Mouse (Mus musculus): ENCODE results near the gene Tenm4.
"Not testable (repeated sequence)": the region's sequence is repeated elsewhere in the genome, so short reads cannot be mapped to it uniquely, and the experiment has no call there.

Tenm4 gene

DNA sequence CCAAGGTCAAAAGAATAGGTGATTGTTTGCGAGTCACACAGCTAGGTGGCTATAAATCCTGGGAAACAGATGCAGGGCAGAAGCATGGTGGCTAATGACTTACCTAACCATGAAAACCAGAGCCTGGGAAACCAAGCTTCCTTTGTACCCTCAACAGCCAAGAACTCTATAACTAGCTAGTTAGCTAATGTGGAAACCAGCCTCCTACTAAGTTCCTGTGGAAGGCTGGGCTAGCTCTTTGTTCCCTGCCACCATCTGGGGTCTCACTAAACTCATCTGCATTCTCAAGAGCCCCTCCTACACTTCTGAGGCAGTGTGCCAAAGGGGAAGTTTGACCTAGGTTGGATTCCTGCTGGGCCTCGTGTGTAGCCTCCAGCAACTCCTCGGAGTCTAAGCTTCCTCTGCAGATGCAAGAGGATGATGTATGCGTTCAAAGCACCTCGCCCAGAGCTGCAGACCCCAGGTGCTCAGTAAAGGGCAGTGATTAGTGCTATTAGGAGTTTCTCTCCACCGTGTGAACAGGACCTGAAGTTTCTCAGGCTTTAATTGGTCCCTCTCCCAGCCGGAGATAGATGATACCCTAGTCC, 719.1 kb downstream of the Tenm4 start:
- no peak for DNase-seq (ENCODE audit: low spot score in 2 of 2)

DNA sequence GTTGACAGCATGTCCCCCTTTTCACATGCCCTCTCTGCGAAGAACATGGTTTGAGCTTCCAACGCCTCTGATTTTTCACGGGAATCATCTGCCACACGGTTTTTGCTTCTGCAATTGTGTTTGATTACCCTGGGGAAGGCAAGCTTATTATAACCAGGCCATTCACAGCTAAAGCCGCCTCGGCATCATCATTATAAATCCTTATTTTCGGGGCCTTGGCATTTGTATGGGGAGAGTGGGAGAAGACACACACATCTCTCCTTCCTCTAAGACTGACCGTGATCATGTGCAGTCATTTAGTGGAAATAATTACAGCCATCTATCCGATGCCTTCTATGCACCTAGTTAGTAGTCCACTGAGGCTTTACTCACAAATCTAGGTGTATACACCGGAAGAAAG, 719.9 kb downstream of the Tenm4 start:
- DNase-seq (ENCODE audit: low spot score in 2 of 2) = no peak

DNA sequence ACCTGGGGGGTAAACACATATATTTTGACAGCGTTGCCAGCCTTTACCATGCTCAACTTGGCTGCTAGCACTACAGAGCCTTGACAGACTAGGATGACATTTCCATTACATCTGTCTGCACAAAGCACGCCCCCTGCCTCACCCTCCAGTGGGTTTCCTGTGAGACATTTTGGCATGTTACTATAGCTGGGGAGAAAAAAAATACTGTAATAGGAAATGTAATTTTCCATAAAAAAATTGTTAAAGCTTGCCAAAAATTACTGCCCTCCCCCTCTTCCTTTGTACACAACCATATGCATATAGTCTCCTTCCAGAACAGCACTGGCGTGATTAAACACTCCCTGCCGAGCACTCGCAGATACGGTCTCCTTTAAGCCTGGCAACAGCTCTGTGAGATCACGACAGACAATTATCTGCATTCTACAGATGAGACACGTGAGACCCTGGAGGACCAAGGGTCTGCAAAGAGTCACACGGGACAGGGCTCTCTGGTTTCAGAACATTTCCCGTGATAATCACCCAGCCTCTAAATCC, 728.1 kb downstream of the Tenm4 start:
- DNase-seq (ENCODE audit: low spot score in 2 of 2) = no peak

DNA sequence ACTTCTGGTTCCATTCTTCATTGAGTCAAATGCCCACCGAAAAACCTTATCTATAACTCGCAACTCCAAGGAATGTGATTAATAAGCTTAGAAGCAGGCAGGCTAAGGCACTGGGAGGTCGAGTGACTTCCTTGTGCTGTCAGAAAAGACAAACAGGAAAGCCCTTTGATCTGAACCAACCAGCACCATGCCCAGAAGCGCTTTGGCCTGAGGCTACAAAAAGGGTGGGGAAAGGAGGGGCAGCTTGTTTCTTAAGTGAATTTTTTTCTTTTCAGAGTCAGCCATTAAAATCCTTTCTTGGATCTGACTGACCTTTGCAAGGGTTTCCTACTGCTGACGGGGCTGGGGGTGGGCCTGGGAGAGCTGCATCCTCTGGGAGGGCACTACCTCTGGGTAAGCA, 731.1 kb downstream of the Tenm4 start:
- DNase-seq (ENCODE audit: low spot score in 2 of 2) = no peak

DNA sequence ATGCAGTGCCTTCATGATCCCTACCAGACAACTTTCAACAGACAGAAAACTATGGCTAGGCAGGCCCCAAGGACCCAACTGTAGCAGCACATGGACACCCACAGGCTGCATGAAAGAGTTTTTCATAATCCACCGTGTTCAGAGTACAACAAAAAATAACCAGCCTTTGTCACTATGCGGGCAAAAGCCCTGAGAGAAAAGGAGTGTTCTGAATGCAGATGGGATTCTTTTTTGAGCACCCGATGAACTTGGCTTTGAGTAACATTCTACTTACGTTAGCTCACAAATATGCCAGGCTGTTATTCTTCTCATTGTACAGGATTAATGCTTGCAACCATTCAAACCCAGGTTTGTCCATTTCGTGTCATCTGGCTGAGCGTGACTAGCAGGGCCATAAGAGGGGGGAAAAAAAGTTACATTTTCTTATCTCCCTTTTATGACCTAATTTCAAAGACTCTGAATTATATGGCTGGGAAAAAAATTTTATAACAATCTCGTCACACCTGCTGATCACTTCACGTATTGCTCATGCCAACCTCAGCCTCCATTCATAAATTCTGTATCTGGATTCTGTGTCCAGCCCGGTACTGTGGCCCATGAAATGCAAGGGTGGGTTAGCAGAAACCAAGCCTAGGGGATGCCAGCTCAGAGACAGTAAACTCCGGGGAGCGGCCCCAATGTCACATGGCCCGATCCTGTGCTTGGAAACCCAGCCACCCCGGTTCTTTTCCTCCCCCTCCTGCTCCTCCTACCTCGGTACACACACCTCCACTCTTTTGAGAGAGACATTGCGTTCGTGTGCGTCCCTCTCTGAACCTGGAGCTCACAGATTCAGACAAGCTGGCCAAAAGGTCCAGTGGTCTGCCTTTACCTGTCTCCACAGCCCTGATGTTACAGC, 732.3 kb downstream of the Tenm4 start:
- DNase-seq (ENCODE audit: low spot score in 2 of 2) = no peak

DNA sequence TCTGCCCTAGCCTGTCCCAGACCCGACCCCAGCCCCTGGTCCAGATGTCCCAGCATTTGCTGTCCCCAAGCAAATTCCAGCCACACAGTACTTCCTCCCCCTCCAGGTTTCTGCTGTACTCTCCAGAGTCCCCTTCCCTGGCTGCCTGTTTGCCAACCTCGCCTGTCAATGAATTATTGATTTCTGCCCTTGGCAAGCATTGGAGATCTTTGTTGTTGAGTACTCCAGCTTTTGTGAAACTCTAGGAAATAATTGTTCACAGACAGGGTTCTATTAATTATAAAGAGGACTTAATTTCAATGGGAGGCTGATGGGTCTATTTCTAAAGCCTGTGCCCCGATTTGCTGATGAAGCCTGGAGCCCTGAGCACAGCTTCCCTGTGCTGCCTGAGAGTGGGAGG, 733.4 kb downstream of the Tenm4 start:
- DNase-seq (ENCODE audit: low spot score in 2 of 2) = no peak

DNA sequence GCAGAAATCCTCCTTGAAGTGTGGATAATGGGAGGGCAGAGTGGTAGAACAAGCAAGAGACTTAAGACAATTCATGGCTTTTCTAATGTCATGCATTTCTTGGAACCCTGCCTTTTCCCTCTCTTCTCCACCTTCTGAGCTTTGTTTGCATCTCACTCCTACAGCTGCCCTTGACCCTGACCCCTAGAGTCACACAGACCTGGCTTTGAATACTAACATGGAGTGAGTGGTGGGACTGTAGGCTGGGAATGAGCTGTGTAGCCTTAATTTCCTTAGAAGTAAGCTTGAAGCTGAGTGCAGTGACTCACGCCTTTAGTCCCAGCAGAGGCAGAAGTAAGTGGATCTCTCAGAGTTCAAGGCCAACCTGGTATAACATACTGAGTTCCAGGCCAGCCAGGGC, 733.9 kb downstream of the Tenm4 start:
- no peak for DNase-seq (ENCODE audit: low spot score in 2 of 2)

DNA sequence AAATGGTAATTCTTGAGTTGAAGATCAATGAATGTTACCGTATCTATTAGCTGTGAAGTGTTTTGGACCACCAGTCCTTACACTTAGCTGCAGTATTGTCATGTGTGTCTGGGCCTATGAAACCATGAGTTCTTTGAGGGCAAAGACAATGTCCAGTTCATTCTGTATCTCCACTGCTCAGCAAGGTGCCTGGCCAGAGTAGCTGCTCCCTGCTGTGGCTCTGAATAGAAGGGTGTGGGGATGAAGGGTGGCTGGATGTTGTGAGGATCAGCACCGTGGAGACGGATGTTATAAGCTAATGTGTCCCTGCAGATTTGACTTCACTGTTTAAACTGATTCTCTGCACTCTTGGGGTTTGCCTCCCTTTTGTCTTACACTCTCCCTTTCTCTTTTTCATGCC, 734.4 kb downstream of the Tenm4 start:
- no peak for DNase-seq (ENCODE audit: low spot score in 2 of 2)

DNA sequence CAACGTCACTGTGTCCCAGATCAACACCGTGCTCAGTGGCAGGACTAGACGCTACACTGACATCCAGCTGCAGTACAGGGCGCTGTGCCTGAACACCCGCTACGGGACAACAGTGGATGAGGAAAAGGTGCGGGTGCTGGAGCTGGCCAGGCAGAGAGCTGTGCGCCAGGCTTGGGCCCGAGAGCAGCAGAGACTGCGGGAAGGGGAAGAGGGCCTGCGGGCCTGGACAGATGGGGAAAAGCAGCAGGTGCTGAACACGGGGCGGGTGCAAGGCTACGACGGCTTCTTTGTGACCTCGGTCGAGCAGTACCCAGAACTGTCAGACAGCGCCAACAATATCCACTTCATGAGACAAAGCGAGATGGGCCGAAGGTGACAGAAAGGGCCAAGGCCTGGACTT, 735.2 kb downstream of the Tenm4 start:
- no peak for DNase-seq (ENCODE audit: low spot score in 2 of 2)

DNA sequence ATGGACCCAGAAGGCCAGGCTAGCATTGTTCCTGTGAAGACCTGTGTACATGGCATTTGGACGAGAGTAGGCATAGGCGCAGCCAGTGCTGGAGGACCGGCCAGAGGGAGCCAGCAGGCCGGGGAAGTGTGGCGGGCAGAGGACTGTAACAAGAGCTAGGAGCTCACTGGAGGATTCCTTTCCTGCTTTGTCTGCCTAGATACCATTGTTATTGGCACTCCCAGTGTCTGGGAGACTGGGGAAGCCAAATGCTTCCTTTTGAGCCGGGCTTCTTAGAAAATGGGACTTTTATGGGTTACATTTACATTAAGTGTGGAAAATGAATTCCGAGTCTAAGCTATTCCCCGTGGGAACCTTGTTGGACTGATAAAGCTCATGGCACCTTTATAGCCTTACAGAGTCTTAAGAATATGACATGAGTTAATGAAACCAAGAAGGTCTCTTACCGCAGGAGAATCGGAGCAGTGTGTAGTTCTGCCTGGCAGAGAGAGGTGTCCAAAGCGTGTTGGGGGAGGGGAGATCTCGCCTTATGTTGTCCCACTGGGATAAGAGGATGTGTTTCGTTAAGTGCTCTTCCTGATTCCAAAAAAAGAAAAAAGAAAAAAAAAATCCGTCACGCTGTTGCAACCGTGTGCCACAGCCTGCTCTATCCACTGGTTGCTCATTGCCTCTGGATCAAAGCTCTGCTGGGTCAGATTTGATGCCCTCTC, 737.1 kb downstream of the Tenm4 start:
- no peak for DNase-seq (ENCODE audit: low spot score in 2 of 2)

DNA sequence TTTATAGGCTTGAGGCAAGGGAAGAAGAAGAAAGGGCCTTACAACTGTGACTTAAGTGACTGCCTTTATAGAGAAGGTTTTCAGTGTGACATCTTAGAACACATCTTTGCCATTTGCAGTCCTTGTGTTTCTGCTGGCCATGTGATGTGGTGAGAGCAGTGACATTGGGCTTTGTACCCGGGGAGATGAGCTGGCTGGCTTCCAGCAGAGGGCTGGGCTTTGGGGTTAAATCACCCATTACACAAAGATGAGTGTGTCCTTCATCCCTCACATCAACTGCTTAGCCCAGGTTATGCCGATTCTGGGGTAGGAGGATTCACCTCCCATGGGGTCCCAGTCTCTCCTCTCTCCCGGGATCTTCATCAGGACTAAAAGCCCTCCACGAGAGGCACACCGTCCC, 738.8 kb downstream of the Tenm4 start:
- no peak for DNase-seq (ENCODE audit: low spot score in 2 of 2)

DNA sequence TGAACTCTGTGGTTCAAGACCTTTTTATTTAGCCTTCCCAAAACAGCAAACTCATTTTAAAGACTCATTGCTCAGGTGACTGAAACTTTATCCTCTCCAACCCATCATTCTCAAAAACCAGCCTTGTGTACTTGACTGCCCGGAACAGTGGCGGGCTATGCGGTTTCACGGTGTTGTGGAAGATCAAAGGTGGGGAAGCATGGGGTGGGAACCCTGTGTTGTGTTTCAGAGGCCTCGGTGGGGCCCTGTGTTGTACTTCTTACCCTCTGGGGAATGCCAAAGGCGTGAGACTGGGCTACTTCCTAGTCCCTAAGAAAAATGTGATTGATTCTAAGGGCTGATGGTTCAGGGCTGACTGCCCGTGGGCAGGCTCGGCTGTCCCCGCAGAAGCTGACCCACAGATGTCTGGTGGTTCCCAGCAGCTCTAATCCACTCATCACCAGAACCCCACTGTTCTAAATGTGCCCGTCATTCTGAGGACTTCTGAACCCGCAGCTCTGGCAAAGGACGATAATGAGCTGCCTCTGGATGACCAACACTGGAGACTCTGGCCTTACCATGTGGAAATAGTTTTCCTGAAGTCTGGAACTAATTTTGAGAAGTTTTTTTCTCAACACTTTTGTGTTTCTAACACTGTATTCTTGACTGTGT, 739.4 kb downstream of the Tenm4 start:
- no peak for DNase-seq (ENCODE audit: low spot score in 2 of 2)

DNA sequence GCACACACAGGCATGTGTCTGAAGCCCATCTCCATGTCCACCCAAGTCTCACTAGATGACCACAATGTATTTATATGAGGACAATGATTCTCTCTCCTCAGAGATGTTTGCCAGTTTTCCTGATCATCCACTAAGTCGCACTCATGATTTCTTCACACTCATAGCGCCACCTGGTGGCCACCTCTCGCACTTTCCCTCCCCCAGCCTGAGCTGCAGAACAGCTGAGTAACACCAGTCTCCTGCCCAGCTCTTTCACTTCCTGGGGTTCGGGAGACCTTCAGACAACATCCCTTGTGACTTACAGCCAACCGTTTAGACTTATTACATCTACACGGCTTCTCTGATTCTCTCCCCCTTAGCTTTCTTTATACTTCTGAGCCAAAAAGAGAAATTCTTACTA, 743.0 kb downstream of the Tenm4 start:
- peak; percentile 50 to 54 for DNase-seq (ENCODE audit: low spot score in 2 of 2)

DNA sequence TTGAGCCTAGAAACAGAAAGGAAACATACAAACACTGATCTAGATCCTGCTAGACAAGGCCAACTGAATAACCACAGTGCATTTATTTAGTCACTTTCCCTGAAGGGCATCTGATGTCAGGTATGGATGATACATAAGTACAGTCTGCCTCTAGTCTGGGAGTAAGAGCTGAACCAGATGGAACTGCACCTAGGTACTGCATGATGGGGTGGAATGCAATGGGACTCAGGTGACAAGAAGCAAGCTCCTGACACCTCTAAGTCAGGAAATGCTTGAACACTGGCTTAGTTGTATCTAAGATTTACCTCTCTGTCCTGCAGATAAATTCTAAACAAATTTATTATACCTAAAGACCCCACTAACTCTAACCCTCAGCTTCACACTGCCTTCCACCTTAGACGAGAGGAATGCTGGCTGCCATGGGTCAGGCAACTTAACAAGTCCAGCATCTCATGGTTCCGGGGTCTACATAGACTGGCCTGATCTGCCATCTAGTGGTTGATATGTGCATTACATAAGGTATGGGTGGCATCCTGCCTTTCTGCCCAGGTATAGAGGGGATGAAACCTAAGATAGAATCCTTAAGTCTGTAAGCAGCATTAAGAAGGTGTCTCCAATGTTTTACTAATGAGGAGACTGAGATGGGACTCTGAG, 744.5 kb downstream of the Tenm4 start:
- DNase-seq (ENCODE audit: low spot score in 2 of 2) = peak; percentile 34 to 37

DNA sequence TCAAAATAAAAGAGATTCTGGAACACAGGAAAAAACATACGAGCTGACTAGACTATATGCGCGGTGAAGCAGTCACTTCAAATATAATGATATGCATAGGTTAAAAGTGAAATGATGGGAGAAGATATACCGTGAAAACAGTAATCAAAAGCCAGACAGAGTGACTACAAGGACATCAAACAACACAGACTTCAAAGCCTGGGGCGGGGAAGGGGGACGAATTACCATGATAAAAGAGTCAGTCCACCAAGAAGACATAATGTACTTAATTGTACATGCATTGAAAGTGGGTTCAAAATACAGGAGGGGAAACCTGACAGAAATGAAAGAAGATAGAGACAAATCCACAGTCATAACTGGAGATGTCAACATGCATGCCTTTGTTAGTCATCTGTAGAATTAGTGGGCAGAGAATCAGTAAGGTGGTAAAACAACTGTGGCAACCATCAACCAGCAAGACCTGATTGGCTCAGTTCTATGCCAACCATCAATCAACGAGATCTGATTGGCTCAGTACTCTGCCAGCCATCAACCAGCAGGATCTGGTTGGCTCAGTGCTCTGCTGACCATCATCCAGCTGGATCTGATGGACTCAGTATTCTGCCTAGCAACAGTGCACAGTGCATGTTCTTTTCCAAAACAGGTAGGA, 749.5 kb downstream of the Tenm4 start:
- DNase-seq (ENCODE audit: low spot score in 2 of 2) = no peak

DNA sequence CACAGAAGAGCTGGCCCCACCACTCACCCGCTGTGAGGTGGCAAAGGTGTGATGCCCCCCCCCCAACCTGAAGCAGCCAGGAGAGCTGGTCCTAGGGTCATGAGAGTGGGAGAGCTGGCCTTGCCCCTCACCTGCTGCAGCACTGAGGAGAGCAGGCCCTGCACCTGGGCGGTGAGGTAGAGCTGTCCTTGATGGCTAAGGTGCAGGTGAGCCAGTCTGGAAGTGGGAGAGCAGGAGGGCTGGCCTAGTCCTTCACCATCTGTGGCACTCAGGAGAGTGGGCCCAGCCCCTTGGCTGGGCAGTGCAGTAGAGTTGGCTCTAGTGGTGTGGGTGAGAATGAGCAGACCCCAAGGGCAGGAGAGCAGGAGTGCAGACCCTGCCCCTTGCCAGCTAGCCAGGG, 751.9 kb downstream of the Tenm4 start:
- DNase-seq (ENCODE audit: low spot score in 2 of 2) = no peak

DNA sequence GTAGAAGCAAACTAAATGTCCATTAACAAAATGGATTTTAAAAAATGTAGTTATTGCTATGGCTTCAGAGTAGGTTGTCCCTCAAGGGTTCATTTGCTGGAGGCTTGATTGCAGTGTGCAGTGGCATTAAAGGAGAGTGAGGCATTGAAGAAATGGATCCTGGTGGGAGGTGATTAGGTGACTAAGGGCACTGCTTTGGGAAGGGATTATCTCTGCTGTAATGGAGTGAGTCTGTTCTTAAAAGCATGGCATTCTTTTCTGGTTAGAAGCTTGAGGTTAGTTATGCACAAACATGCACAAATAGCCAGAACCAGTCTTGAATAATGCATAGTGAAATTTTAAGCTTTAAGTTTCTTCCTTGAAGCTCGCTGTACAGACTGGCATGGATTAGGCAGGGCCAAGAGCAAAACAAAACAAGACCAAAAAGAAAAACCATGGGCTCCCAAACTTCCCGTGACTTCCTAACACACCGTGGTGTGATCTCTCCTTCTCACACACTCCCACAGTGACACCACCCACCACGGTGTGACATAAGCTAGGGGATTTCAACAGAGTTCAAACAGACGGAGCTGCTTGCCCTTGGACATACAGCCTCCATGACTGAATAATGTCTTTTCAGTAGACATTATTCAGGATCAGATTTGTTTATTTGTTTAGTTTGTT, 772.8 kb downstream of the Tenm4 start:
- no peak for DNase-seq (ENCODE audit: low spot score in 2 of 2)

DNA sequence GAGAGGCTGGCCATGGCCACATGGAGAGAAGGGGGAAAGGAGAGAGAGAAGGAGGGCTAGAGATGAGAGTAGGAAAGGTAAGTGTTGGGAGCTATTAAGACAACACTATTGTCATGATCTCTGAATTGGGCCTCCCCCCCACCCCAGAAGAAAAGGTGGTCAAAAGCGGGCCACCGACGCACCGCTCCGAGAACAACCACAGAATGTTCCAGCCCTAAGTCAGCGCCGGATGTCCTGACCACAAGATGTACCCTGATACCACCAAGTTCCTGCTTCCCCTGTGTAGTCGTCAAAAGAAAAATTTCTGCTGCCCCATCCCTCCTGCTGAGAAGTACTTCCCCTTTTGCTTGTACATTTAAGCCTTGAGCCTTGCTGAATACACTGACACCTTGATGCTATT, 775.5 kb downstream of the Tenm4 start:
- DNase-seq (ENCODE audit: low spot score in 2 of 2) = not testable (repeated sequence)

DNA sequence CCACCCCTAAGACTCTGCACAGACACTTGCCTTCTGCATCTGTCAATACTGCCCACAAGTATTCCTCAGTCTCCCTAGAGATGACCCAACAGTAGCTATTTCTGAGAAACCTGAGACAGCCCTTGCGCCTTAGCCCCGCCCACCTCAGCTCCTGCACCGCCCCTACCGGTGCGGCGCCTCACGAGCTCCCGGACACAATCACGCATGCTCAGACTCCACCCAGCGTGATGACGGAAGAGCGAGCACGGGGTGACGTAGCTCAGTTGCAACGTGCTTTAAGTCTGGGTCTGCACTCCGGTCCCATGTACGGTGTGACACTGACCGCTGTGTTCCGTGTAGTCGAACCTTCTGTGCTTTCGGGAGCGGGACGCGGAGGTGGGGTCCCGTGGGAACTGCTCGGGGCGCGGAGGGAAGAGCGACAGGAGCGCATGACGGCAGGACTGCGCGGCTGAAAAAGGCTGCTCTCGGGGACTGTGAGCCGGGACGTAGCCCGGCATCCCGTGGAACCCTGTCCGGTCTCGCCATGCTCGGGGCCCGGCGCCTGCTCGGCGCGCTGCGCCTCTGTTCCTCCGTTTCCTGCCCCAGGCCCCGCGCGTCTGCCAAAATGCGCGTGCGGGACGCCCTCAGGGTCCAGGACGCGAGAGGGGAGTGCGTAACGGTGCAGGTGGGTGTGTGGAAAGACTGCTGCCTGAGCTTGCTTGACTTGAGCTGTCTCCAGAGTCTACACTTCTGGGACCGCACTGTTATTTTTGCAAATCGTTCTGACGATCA, 780.4 kb downstream of the Tenm4 start, which contains the start of gene Nars2:
Nars2 (plus strand) TSS at position 225 of the 771 bp plus-strand sequence.
- peak; percentile 91 for DNase-seq (ENCODE audit: low spot score in 2 of 2)

DNA sequence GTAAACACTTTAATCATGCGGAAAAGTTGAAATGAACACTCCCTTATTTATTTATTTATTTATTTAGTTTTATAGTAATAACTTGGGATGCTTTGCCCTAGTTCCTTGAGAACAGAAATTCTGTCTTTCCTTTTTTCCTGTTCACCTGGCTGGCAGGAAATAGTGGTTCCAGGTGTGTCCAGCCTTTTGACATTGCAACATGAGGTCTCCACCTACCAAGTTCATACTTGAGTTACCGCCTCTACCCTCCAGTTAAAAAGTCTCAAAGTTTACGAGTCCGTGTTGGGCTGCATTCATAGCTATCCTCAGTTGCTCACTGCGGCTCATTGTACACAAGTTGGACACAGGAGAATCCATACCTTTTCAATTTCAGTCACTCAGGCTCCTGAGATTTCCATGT, 781.0 kb downstream of the Tenm4 start:
- DNase-seq (ENCODE audit: low spot score in 2 of 2) = no peak

Data from heart, adult 9 months (tissue).